Mouse (Mus musculus) ovary, postnatal 10 days (tissue): Measurements from ENCODE around the gene Gtf3c5.

Source experiments
- DNase-seq: peaks from one replicate; pipeline ENCODE4 v3.0.0; 2022; ENCODE audit warnings: low spot score

Gene Gtf3c5

GRCm38 (mm10) chr2:28569903-28570302, 13.6 kb downstream of the Gtf3c5 start:
- DNase-seq = no peak

GRCm38 (mm10) chr2:28566545-28566944, 17.0 kb downstream of the Gtf3c5 start:
- DNase-seq = no peak

GRCm38 (mm10) chr2:28564380-28564779, 19.2 kb downstream of the Gtf3c5 start:
- DNase-seq = no peak

- no peak for DNase-seq
Measured at GRCm38 (mm10) chr2:28563830-28564229, 19.7 kb downstream of the Gtf3c5 start.

- DNase-seq = no peak
Measured at GRCm38 (mm10) chr2:28563303-28563702, 20.2 kb downstream of the Gtf3c5 start, which contains the start of gene Cel. Cel (minus strand) TSS chr2:28563403.

- DNase-seq = no peak
Measured at GRCm38 (mm10) chr2:28557452-28557851, 26.1 kb downstream of the Gtf3c5 start.

GRCm38 (mm10) chr2:28552301-28552700, 31.2 kb downstream of the Gtf3c5 start:
- no peak for DNase-seq

- DNase-seq = no peak
Measured at GRCm38 (mm10) chr2:28549157-28549556, 34.4 kb downstream of the Gtf3c5 start.

- peak; percentile 76 for DNase-seq
Measured at GRCm38 (mm10) chr2:28547237-28548172, 36.0 kb downstream of the Gtf3c5 start.

GRCm38 (mm10) chr2:28546560-28546959, 37.0 kb downstream of the Gtf3c5 start:
- DNase-seq = no peak

GRCm38 (mm10) chr2:28545976-28546375, 37.6 kb downstream of the Gtf3c5 start:
- no peak for DNase-seq

GRCm38 (mm10) chr2:28543894-28544293, 39.7 kb downstream of the Gtf3c5 start:
- DNase-seq = no peak

GRCm38 (mm10) chr2:28540587-28541227, 42.8 kb downstream of the Gtf3c5 start:
- no peak for DNase-seq

GRCm38 (mm10) chr2:28539949-28540348, 43.6 kb downstream of the Gtf3c5 start:
- no peak for DNase-seq

- DNase-seq = no peak
Measured at GRCm38 (mm10) chr2:28539206-28539605, 44.3 kb downstream of the Gtf3c5 start.

- no peak for DNase-seq
Measured at GRCm38 (mm10) chr2:28538817-28539128, 44.8 kb downstream of the Gtf3c5 start.

GRCm38 (mm10) chr2:28537995-28538816, 45.3 kb downstream of the Gtf3c5 start:
- no peak for DNase-seq

- no peak for DNase-seq
Measured at GRCm38 (mm10) chr2:28537634-28537920, 46.0 kb downstream of the Gtf3c5 start.

GRCm38 (mm10) chr2:28536766-28537633, 46.6 kb downstream of the Gtf3c5 start:
- DNase-seq = no peak

GRCm38 (mm10) chr2:28536166-28536565, 47.4 kb downstream of the Gtf3c5 start:
- DNase-seq = no peak

GRCm38 (mm10) chr2:28535650-28536049, 47.9 kb downstream of the Gtf3c5 start:
- DNase-seq = no peak

GRCm38 (mm10) chr2:28535263-28535540, 48.3 kb downstream of the Gtf3c5 start:
- DNase-seq = no peak
